Mouse (Mus musculus): Measurements from ENCODE around the gene Zfp78.
A peak's percentile ranks its signal among the peaks of the same experiment; 100 is the strongest.
"Not testable (repeated sequence)": the region's sequence is repeated elsewhere in the genome, so short reads cannot be mapped to it uniquely, and the experiment has no call there.

The Zfp78 gene

DNA sequence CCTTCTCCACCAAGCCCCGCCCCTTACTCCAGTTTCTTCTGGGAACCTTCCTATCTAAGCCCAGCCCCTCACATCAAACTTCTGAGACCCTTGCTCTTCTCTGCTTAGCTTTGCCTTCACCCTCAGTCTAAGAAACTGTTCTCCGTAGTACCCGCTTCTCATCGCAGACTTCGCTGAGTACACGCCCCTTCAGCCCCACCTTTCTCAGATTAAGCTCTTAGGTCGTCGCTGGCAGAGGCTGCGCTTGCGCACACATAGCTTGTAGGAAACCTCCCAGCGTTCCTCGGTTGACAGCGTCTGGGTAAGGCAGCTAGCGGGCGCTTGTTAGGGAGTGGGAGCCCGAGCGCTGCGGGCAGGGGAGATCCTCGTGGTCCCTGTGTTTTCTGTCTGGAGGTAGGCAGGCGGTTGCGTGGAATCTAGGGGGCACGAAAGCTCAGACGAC is at the start of gene Zfp78:
Gene Zfp78 (plus strand): TSS at position 234 of the 442 bp plus-strand sequence.
- peak; percentile 95 for DNase-seq (ENCODE audit: low read depth)

DNA sequence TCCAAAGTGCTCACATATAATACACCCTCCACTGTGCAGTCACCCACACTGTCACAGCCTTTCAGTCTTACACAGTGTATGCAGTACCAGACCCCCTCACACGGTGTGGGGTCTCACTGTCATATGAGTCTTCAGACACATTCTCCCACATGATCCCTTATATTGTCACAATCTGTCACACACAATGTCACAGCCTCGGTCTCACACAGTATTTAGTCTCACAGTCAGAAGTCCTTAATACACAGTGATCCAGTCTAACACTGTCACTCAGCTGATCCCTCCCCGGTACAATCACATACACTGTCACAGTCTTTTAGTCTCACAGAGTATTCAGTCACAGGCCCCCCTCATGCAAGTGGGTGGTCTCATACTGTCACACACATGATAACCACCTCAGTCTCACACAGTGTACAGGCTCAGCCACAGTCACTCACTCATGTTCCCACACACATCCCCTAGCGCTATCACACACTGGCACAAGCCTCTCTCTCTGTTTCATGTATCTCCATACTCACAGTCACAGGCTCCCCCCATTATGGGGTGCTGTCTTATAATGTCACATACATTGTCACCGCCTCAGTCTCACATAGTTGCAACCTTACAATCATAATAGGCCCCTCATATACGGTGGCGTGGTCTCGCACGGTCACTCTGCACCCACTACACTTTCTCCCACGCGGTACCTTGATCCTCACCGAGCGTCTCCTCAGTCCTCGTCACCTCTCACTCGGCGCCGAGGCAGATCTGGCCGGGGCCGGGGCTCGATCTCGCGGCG is 32.4 kb upstream of the Zfp78 start:
- DNase-seq (ENCODE audit: low read depth) = no peak

- DNase-seq (ENCODE audit: low read depth) = peak; percentile 60
Measured at GRCm38 (mm10) chr7:6331233-6331956, 31.7 kb upstream of the Zfp78 start, which contains the start of gene Zfp583. Zfp583 (minus strand) TSS chr7:6331285.

DNA sequence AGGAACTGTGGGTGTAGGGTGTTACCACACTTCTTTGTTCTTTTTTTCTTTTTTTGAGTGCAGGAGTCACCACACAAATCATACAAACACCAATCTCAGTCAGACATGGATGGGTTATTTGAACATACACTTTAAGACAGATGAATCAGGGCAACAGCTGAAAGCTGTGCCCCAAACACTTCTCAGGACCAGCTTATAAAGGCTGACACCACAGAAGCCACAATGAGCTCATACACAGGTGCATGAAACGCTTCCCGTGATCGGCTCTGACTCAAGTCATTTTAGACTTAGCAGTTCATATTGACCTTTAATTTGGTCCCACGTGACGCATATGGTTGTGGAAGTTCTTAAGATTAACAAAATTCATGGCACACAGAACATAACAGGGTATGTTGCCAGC is 23.2 kb upstream of the Zfp78 start:
- DNase-seq (ENCODE audit: low read depth) = no peak

DNA sequence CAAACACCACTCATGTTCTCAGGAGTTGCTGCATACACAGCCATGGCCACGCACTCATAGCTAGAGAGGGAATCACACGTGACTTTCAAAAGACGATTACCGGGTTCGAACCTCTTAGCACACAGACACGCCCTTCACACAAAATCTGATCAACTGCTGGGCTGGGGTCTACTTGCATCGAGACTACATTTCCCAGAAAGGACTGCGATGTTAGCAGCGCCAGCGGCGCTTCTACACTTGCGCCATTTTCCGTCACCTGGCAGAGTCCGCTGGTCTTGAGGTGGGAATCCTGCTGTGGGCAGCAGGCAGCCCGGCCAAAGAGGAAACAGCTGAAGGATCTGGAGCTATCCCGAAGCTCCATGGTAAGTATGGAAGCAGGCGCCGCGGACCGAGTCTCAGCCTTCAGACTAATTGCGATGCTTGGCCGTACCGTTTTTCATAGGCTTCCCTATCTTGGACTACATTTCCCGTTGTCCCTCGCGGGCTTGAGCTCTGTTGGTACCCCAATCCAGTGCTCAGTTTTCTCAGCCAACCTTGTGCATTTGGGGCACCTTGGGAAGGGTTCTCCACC is 19.5 kb upstream of the Zfp78 start, which contains the start of gene Gm3854:
Gene Gm3854 (plus strand): TSS at position 259 of the 571 bp plus-strand sequence.
- DNase-seq (ENCODE audit: low read depth) = peak; percentile 11

DNA sequence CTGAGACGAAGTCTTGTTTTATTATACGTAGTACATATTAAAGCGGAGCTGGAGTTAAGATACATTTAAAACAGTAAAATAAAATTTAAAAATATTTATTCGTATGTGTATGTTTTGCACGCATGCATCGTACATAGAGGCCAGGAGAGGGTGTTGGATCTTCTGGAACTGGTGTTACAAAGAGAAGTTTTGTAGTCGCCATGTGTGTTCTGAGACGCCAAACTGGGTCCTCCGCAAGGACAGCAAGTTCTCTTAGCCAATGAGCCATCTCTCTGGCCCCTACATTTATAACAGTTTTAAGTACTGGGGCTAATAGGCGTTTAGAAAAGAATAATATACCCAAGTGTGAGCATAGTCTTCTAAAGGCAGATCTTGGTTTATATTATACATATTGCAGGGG is 19.0 kb upstream of the Zfp78 start:
- no peak for DNase-seq (ENCODE audit: low read depth)

DNA sequence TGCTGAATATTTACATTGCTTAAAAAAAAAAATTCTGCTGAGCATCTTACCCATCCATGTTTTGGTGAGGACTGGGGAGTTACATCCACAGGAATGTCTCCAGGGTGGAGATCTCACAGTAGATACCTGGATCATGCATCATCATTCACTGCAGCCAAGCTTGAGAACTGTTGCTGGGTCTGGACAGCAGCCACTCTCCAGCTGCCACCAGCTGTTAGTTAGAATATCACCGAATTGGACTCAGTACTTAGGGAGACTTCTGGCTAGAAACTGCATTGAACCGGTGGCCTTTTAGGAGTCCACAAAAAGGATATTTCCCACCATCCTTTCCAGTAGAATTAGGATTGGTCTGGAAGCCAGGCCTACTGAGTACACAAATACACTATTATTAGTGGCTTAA is 5.0 kb upstream of the Zfp78 start:
- DNase-seq (ENCODE audit: low read depth) = no peak

GRCm38 (mm10) chr7:6358937-6359590 is 4.0 kb upstream of the Zfp78 start:
- DNase-seq (ENCODE audit: low read depth) = peak; percentile 87

DNA sequence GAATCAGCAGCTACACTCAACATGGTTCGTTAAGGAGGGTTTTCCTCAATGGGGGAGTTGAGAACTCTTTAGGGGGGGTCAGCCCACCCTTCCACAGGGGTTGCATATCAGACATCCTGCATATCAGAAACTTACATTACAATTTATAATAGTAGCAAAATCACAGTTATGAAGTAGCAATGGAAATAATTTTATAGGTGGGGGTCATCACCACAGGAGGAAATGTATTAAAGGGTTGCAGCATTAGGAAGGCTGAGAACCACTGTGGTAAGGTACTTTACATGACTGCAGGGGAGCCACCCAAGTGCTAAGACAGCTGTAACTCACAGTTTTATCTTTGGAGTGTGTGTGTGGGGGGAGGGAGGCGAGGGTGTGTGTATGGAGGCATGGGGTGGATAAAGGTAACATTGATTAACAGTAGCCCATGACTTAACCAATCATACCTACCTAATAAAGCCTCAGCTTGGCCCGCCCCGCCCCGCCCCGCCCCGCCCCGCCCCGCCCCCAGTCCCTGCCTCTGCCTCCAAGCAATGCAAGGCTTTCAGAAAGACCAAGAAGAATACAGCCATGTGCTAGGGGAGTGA is 2.5 kb upstream of the Zfp78 start:
- no peak for DNase-seq (ENCODE audit: low read depth)

DNA sequence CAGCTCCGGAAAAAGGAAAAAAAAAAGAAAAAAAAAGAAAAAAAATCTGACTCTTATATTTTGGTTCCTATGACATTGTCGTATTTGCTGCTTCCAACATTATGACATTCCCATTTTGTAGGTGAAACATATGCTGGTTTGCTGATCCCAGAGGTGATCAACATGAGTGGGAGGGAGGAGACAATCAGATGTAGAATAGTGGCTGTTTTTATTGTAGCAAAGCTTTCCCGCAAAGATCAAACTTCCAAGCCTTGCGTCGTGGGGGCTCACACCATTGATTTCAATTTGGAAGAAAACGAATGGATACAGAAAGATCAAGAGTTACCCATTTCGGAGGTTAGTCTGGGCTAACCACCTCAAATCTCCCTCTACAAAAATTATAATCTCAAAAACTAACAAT is 1.3 kb upstream of the Zfp78 start:
- no peak for DNase-seq (ENCODE audit: low read depth)

DNA sequence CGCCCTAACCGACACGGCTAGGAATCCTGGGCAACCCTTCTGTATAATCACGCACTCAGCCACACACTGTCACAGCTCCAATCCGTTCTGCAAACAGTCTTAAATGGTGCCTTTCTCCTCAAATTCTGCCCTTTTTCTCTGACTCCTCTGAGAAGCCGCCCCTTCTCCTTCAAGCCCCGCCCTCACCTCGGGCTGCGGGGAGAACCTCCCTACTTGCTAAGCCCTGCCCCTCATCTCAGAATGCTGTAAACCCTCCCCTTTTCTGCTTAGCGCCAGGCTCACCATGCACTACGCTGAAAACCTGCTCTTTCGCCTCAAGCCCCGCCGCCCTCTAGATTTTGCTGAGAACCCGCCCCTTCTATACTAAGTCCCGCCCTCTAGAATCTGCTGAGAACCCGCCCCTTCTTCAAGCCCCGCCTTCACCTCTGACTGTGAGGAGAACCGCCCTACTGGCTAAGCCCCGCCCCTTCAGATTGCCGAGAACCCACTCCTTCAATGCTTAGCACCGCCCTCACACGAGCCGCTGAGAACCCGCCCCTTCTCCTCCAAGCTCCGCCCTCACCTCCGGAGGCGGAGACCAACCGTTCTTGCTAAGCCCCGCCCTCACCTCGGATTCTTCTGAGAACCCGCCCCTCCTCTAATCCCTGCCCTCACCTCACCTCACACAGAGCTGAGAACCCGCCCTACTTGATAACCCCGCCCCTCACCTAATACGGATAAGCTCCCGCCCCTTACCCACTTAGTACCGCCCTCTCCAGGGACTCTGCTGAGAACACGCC is 623 bp upstream of the Zfp78 start:
- peak; percentile 98 for DNase-seq (ENCODE audit: low read depth)

DNA sequence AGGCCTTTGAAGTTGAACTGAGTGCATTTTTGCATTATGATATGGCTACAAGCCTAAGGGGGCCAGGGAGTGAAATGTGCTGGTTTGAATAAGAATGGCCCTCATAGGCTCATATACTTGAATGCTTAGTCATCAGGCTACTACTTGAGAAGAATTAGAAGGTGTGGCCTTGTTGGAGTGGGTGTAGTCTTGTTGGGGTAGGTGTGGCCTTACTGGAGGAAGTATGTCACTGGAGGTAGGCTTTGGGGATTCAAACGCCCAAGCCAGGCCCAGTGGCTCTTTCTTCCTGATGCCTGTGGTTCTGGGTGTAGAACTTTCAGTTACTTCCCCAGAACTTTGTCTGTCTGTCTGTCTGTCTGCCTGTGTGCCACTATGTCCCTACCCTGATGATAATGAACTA is 1.7 kb downstream of the Zfp78 start:
- no peak for DNase-seq (ENCODE audit: low read depth)

- no peak for DNase-seq (ENCODE audit: low read depth)
Measured at GRCm38 (mm10) chr7:6367185-6367584, 4.1 kb downstream of the Zfp78 start.

- DNase-seq (ENCODE audit: low read depth) = not testable (repeated sequence)
Measured at GRCm38 (mm10) chr7:6368146-6368545, 5.1 kb downstream of the Zfp78 start.

GRCm38 (mm10) chr7:6369460-6369859 is 6.4 kb downstream of the Zfp78 start:
- no peak for DNase-seq (ENCODE audit: low read depth)

GRCm38 (mm10) chr7:6372993-6373392 is 9.9 kb downstream of the Zfp78 start:
- no peak for DNase-seq (ENCODE audit: low read depth)

DNA sequence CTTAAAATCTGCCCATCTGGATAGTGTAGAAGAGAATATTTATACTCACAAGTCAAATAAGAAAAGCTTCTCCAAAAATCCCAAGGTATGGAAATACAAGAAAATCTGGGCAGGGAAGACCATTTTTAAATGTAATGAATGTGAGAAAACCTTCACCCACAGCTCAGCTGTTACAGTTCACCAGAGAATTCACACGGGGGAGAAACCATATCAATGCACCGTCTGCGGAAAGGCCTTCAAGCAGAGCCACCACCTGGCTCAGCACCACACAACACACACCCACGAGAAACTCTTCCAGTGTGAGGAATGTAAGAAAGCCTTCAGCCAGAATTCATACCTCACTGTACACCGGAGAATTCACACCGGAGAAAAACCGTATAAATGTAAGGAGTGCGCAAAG is 15.4 kb downstream of the Zfp78 start:
- no peak for DNase-seq (ENCODE audit: low read depth)

DNA sequence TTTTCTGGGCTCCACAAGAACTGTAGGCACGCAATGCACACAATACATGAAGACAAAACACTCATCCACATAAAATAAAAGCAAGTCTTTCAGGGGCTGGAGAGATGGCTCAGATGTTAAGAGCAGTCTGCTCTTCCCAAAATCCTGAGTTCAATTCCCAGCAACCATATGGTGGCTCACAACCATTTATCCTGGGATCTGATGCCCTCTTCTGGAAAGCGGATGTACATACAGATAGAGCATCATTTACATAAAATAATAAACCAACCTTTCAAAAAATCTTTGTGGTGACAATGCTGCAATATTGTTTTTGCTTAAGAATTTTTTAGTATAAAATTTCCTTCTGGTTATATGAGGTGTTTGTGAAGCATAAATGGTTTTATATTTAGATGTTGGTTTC is 18.4 kb downstream of the Zfp78 start:
- no peak for DNase-seq (ENCODE audit: low read depth)

- peak; percentile 90 for DNase-seq (ENCODE audit: low read depth)
Measured at GRCm38 (mm10) chr7:6383044-6383455, 20.0 kb downstream of the Zfp78 start, which contains the start of gene Zfp28. Zfp28 (plus strand) TSS chr7:6383295.

- no peak for DNase-seq (ENCODE audit: low read depth)
Measured at GRCm38 (mm10) chr7:6384011-6384410, 20.9 kb downstream of the Zfp78 start.

- no peak for DNase-seq (ENCODE audit: low read depth)
Measured at GRCm38 (mm10) chr7:6386995-6387394, 23.9 kb downstream of the Zfp78 start.

Data from induced T-regulatory cell, adult 2 months (primary cell).